Comparison of ENCODE assay signal across 9 mouse cellular contexts in the genomic region with DNA sequence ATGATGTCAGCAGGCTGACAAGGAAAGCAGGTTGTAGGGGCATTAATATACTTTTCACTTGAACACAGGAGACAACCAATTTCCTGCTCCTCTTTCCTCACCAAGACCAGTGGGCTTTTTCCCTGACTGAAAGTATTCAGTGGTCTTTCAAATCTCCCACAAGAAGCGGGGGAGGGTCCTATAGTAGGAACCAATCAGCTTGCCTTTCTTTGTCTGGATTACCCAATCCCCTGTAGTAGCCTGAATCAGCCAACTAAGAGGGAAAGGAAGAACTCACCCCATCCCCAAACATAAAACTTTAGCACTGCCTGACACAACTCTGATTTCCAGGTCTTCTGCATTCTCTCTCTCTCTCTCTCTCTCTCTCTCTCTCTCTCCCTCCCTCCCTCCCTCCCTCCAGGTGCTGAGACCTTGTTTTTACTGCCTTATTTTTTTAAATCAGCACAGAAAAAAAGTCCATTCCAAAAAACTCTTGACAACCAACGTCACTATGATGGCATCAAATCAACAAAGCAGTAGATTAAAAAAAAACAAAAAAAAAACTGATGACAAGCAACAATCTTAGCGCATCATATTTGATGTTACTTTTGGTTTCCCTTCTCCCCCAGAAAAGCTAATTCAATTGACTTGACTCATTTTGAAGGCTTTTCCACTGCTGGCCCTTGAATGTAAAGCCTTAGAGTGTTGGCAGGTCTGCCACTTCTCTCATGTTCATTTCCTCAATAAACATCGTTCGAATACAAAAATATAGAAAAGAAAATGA. TPM values are rescaled to one million over a fixed set of nuclear protein-coding genes. Genes with fewer than 3 reads are reported as not detected.
DNase-seq lines count a peak whose midpoint lies in the region; ATAC-seq lines count a peak whose summit lies in the region.
"Had no signal": no experiment of that assay in that cellular context is flagged by ENCODE, and none has a peak within 500 bp of the region (broad histone marks: within the 10 kb centered on the region; RNA-seq: fewer than 3 reads in every experiment).

No protein-coding gene starts in this region.

- no peak overlapping the region for H3K27ac ChIP-seq in midbrain, embryonic 11.5 days (ENCODE audit: low read depth, low read length)

- ATAC-seq in midbrain, embryonic 11.5 days (ENCODE audit: low FRiP score), result peak; percentile 82
- ATAC-seq in erythroid progenitor cell, adult 5-6 weeks (replicated peaks; ENCODE audit: low FRiP score, poor library complexity, severe bottlenecking), result no peak
- ATAC-seq in granulocyte monocyte progenitor cell, adult 5-6 weeks (replicated peaks; ENCODE audit: poor library complexity, severe bottlenecking), result no peak

- WGBS in midbrain, embryonic 11.5 days, result 67% methylated on average over 5 of the region's 5 CpGs

- no peaks in the 10 kb centered on the region for H3K9me3 ChIP-seq in midbrain, embryonic 11.5 days (ENCODE audit: control insufficient read depth, low read length)

- peak overlapping the region; percentile 27 for H3K4me2 ChIP-seq in midbrain, embryonic 11.5 days

- H3K36me3 ChIP-seq in midbrain, embryonic 11.5 days (ENCODE audit: control insufficient read depth, insufficient read depth, low read length), result no peaks in the 10 kb centered on the region

- no peak overlapping the region for H3K9ac ChIP-seq in midbrain, embryonic 11.5 days (ENCODE audit: low read length)

- H3K4me1 ChIP-seq in midbrain, embryonic 11.5 days (ENCODE audit: control insufficient read depth, insufficient read depth, low read length), result peaks cover 3% of the 10 kb centered on the region

- H3K27me3 ChIP-seq in midbrain, embryonic 11.5 days (ENCODE audit: control insufficient read depth, insufficient read depth, low read length), result peaks cover 2% of the 10 kb centered on the region; the same call in 1 of the 2 replicates

- no peak overlapping the region for H3K4me3 ChIP-seq in midbrain, embryonic 11.5 days (ENCODE audit: low read depth, low read length)

- peak; percentile 70 for DNase-seq in CD4-positive, CD25-positive, alpha-beta regulatory T cell, adult 2 months (ENCODE audit: low read depth, low spot score)
- peak; percentile 50 for DNase-seq in T-cell, adult 2 months (ENCODE audit: low spot score)
- peak; percentile 67 for DNase-seq in forelimb bud, embryonic 11.5 days (ENCODE audit: low read depth, low spot score)
- DNase-seq in midbrain, embryonic 11.5 days (ENCODE audit: low spot score, missing footprints), result peak; percentile 88
- DNase-seq in testis, postnatal 10 days (ENCODE audit: low spot score), result no peak
- DNase-seq in thymus, postnatal 4 days, result no peak

RNA-seq across cellular contexts. Expression of gene Vopp1, which starts 2.1 kb away (rescaled TPM):
- polyA plus RNA-seq in midbrain, embryonic 11.5 days (2014; fragmentation: Nextera tagmentation; extraction: Ambion mirVana), result 61.1 and 71.1 TPM in 2 replicates
- total RNA-seq in erythroid progenitor cell, adult 5-6 weeks (2015; ENCODE audit: low replicate concordance), result 256 and 266 TPM in 2 replicates
- total RNA-seq in erythroid progenitor cell, adult 5-6 weeks (2017; ENCODE audit: low replicate concordance), result 264 and 267 TPM in 2 replicates
- total RNA-seq in granulocyte monocyte progenitor cell, adult 5-6 weeks (2014; fragmentation: Nextera tagmentation), result 10.1 and 14.9 TPM in 2 replicates
- total RNA-seq in granulocyte monocyte progenitor cell, adult 5-6 weeks (2017), result 12.0 TPM in 2 replicates

RNA-seq across cellular contexts. Expression of gene Vmn1r21, which starts 27.3 kb away (rescaled TPM):
- not detected in 2 replicates for polyA plus RNA-seq in midbrain, embryonic 11.5 days (2014; fragmentation: Nextera tagmentation; extraction: Ambion mirVana)
- not detected in 2 replicates for total RNA-seq in erythroid progenitor cell, adult 5-6 weeks (2015; ENCODE audit: low replicate concordance)
- total RNA-seq in erythroid progenitor cell, adult 5-6 weeks (2017; ENCODE audit: low replicate concordance), result not detected in 2 replicates
- not detected in 2 replicates for total RNA-seq in granulocyte monocyte progenitor cell, adult 5-6 weeks (2014; fragmentation: Nextera tagmentation)
- total RNA-seq in granulocyte monocyte progenitor cell, adult 5-6 weeks (2017), result not detected in 2 replicates
- total RNA-seq: left cerebral cortex, postnatal 36 days had no signal

Comparison
In these comparisons a context has a peak if more than half of its experiments do, and no peak if none do; other contexts are left out.
1. DNase-seq: peak in CD4-positive, CD25-positive, alpha-beta regulatory T cell, adult 2 months (single experiment), T-cell, adult 2 months (single experiment), forelimb bud, embryonic 11.5 days (single experiment) and midbrain, embryonic 11.5 days (single experiment); none in testis, postnatal 10 days (single experiment) and thymus, postnatal 4 days (single experiment).
2. RNA of gene Vopp1, which starts 2.1 kb away (total RNA-seq): 256 to 267 TPM in erythroid progenitor cell, adult 5-6 weeks; 10.1 to 14.9 TPM in granulocyte monocyte progenitor cell, adult 5-6 weeks; every median in the first group is over 10 times any median in the second.